Mouse (Mus musculus): ENCODE measurements around the gene Zc3h6. TPM values are rescaled to one million over a fixed set of nuclear protein-coding genes. Genes with fewer than 3 reads are reported as not detected.
"Not testable (repeated sequence)": the region's sequence is repeated elsewhere in the genome, so short reads cannot be mapped to it uniquely, and the experiment has no call there.

Zc3h6 gene
- total RNA-seq (2021) = 1 to 10 TPM; 8.3 to 8.9 TPM
- long read RNA-seq, experiment 1, full-length matches to known transcripts = 6 of 6 reads
- long read RNA-seq, experiment 1, partial matches to known transcripts = 0 of 6 reads
- long read RNA-seq, experiment 1, other reads (novel, unspliced or antisense) = 0 of 6 reads
- long read RNA-seq, experiment 2, full-length matches to known transcripts = 5 of 5 reads
- long read RNA-seq, experiment 2, partial matches to known transcripts = 0 of 5 reads
- long read RNA-seq, experiment 2, other reads (novel, unspliced or antisense) = 0 of 5 reads

DNA sequence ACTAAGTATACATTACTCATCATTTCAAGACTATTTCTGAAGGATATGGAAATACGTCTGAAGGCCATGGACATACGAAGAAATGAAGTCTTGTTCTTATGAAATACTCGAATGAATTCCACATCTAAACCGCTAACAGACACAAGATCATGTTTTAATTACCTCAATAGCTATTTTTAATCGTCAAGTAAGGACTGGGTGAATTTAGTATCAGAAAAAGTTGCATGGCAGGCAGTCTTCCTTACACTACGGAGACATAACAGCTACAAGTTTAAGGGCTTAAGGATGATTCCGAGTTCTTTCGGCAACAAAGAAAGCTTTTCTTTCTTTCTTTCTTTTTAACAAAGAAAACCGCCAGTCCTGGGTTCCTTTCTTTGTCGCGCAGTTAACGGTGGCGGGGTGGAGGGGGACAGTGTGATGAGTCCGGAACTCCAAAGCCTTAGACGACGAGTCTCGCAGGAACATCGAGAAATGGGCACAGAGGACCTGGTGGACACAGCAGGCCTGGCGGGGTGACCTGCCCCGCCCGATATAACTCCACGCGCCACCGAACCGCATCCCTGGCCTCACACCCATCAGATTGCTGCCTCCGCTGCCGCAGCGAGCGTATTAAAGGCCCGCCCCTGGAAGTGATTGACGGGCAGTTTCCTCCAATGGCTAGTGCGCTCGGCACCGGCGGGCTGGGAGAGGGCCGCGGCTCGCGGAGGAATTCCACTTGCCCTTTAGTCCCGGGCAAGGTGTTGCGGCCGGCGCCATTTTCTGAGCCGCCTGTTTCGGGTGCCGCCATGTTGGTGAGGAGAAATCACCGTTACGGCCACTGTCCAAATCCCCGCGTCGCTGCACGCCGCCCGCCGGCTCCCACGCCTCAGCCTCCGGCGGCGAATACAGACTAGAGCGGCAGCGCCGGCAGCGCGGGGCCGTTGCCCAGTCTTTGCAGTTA, at the start of gene Zc3h6:
Gene Zc3h6, plus strand, starts transcription at position 762 of the 940 bp plus-strand sequence.
- DNase-seq = peak; percentile 98

DNA sequence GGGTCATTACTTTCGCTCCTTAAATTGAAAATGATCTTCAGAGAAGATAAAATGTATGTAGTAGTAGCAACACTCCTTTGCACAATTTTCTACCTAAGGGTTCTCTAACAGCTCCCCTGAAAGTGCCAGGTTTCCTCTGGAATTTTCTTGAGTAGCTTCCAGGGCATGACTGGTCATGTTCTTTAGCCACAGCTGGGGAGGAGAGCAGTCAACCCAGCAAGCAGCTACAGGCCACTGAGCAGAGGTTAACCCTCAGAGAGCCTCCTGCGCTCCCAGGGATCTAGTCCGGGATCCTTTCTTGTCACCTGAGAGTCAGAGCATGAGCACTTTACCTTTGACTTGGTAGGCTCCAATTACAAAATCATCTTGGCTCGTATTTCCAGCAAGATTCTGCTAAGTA, 42.4 kb upstream of the Zc3h6 start:
- no peak for DNase-seq

- DNase-seq = no peak
Observed at GRCm38 (mm10) chr2:128928446-128928845, 38.8 kb upstream of the Zc3h6 start.

DNA sequence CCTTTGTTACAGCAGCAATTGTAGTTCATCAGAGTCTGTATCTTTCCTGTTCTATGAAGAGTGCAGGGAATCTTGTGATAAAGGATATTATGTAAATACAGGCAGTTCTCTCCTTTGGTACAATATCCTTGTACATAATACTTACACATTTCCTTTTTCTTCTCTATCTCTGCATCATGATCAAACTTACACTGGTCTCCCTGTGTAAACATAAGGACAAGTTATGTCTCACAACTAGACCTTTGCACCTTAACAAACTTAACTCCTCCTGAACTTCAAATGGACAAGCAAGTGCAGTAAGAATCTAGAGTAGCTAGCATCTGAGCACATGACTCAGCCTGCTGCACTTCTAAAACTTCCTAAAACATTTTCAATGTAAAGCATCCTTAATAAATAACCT, 36.5 kb upstream of the Zc3h6 start:
- DNase-seq = no peak

- no peak for DNase-seq
Observed at GRCm38 (mm10) chr2:128936256-128936655, 30.9 kb upstream of the Zc3h6 start.

DNA sequence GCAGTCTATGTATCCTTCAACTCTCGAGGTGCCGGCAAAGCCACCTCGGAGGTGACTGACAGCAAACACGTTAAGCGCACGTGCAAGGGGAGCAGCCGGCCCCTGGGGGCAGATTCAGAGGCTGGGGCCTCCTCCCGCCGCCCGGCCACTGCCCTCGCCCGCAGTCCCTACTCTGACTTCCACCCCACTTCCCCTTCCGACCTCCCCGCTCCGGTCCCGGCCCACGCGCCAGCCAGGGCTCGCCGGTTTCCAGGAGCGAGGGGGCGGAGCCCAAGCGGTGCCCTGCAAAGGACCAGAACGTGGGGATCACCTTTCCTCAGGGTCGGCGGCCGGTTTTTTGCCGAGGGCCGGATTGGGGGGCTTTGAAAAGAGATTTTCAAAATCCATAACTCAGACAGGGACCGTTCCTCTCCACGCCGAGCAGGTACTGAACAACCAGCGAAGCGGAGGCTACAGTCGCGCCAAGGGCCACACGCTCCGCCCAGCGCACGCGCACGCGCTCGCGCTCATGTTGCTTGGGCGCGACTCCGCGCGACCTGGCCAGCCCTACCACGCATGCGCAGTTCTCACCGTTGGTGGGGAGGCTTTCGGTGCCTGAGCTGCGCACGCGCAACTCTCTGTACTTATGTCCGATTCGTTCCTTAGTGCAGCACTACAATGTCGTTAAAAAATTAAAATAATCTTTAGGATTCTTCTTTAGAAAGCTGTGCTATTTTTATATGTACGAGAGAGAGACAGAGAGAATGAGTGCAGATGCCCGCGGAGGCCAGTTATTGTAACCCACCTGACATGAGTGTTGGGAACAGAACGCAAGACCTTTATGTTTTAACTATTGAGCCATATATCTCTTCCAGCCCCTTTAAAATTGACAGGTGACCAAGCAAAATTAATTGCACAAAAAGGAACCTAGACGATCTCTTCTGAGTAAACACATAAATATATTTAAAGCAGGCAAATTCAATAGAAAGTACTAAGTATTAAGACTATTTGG, 23.4 kb upstream of the Zc3h6 start, which contains the start of gene Zc3h8:
Gene Zc3h8, minus strand, starts transcription at position 540 of the 991 bp plus-strand sequence.
- DNase-seq = peak; percentile 99

GRCm38 (mm10) chr2:128947962-128948588, 19.1 kb upstream of the Zc3h6 start:
- no peak for DNase-seq

DNA sequence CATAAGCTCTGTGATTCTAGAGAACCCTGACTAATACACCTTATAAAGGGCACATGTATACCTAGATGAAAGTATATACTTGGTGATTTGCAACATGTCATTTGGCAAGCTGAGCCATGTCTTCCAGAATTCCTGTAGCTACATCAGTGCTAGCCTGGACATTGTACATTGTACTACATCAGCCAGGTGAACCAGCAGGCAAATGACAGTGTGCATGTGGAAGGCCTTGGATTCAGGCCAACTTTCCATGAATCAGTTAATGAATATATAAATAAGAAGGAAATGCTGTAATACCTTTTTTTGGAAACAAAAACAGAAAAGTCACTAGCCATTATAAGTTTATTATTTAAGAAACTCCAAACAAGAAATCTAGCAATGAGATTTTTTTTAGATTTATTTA, 13.0 kb upstream of the Zc3h6 start:
- no peak for DNase-seq

- DNase-seq = no peak
Observed at GRCm38 (mm10) chr2:128965505-128966105, 1.6 kb upstream of the Zc3h6 start.

DNA sequence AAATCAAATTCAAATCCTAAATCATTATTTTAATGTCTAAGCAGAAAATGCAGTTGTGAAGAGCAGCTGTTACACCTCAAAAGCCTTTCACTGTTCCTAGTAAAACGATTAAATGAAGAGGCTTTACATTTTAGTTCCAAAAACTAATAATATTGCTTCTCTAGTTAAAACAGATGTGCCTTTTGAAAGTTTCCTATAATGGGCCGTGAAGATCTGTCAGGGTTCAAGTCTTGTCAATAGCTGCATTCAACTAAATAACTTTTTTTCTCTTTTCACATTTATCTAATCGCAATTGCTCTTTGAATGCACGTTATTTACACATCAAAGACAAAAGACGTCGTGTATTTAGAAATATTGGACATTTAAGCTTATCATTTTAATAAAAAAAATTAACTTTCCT, 966 bp upstream of the Zc3h6 start:
- DNase-seq = no peak

GRCm38 (mm10) chr2:128967661-128968441, 649 bp downstream of the Zc3h6 start, which contains the start of gene Gm10762:
Gene Gm10762, minus strand, starts transcription at chr2:128967725.
- DNase-seq = peak; percentile 78

DNA sequence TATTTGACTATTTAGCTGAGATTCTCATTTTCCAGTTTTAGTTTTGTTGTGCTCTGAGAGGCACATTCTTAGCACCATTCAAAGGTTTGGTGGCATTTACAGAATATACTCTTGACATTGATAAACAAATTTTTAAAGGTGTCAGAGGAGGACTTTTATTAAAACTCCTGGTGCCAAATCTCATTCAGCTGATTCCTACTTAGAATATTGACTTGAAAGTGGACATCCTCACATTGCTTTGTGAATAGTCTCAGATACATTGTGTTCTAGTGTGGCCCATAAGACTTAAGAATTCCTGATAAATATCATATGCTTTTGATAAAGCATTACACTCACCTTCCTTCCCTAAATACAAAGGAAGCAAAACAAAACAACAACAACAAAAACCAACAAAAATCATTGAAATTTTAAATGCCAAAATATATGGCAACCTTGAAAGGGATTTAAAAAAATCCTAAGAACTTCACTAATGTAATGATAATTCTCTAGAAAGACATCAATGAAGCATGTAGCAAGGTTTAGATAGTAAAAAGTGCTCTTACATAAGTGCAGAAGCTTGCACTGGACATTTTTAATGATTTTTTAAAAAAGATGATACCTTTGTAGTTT, 1.4 kb downstream of the Zc3h6 start:
- no peak for DNase-seq

GRCm38 (mm10) chr2:128972301-128972700, 5.1 kb downstream of the Zc3h6 start:
- no peak for DNase-seq

GRCm38 (mm10) chr2:128975572-128975971, 8.4 kb downstream of the Zc3h6 start:
- DNase-seq = no peak

DNA sequence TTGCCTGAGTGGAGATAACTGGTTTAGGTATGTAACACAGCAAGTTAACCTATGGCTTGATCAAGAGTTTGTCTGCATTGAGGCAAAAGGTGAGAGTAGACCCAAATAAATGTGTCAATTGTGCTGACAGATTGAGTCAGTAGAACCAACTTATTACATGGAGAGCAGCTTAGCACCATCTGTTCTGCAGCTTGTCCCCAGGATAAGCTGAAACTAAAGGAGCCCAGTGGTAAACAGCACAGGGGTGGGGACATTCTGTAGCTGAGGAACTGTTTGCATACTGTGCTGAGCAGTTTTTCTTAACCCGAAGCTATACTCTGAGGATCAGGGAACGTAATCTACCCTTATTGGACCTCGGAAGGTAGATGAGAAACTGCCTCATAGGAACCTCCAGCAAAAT, 17.5 kb downstream of the Zc3h6 start:
- no peak for DNase-seq

DNA sequence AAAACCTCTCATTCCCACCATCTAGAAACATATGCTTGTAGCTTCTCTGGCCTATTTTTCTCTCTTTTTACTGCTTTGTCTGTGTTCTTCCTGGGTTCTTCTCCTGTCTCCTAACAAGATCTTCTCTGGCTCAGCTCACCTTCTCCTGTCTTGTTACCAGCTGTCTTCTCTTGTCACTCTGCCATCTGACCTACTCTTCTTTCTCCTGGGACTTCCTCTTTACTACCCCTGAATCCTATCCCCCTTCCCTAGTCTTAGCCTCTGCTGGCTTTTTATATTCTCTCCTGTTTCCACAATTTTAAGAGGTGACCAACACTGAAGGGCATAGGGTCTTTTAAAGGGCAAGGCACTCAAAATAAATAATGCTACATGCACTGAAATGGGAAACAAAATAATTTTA, 37.7 kb downstream of the Zc3h6 start:
- DNase-seq = no peak

- DNase-seq = no peak
Observed at GRCm38 (mm10) chr2:129006194-129006749, 39.1 kb downstream of the Zc3h6 start.

DNA sequence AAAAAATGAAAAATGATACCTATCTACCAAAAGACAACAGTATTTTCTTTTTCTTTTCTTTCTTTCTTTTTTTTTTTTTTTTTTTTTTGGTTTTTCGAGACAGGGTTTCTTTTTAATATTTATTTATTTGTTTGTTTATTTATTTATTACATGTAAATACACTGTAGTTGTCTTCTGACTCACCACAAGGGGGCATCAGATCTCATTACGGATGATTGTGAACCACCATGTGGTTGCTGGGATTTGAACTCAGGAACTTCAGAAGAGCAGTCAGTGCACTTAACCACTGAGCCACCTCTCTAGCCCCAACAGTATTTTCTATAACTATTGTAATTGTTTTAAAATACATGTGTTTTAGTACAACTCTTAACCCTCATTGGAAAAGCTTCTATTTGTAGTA, 41.7 kb downstream of the Zc3h6 start:
- not testable (repeated sequence) for DNase-seq

DNA sequence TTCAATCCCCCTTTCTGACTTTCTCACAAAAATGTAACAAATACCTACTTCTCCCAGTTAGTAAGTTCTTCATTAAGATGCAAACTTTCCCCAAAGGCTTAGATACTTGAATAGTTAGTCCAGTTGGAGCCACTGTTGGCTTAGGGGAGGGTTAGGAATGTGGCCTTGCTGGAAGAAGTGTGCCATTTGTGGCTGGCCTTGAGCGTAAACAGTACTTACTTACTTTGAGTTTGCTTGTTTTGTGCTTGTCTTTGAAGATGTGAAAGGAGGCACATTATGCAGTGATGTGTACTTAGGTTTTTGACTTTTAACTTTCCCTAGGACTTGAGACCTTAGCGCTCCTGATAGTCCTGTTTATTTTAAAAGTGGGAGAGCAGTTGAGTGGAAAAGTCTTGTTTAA, 52.9 kb downstream of the Zc3h6 start:
- no peak for DNase-seq
